Mouse (Mus musculus) thymus, postnatal 14 days (tissue): ENCODE data around the gene Stk40.
"Not testable (repeated sequence)": the region's sequence is repeated elsewhere in the genome, so short reads cannot be mapped to it uniquely, and the experiment has no call there.

ENCODE experiments used
- DNase-seq: peaks from one replicate; pipeline ENCODE4 v3.0.0; 2021

Stk40 gene

GRCm38 (mm10) chr4:126159455-126159854, 55.7 kb downstream of the Stk40 start:
- DNase-seq: no peak

GRCm38 (mm10) chr4:126160981-126161380, 57.2 kb downstream of the Stk40 start:
- no peak for DNase-seq

- DNase-seq: no peak
Measured at GRCm38 (mm10) chr4:126161456-126161855, 57.7 kb downstream of the Stk40 start.

- DNase-seq: peak; percentile 15
Measured at GRCm38 (mm10) chr4:126161986-126162385, 58.2 kb downstream of the Stk40 start.

- peak; percentile 90 for DNase-seq
Measured at GRCm38 (mm10) chr4:126162544-126163066, 58.8 kb downstream of the Stk40 start.

GRCm38 (mm10) chr4:126163067-126163659, 59.4 kb downstream of the Stk40 start, which contains the start of gene Sh3d21:
TSS of gene Sh3d21 (minus strand) at chr4:126163491.
- DNase-seq: no peak

GRCm38 (mm10) chr4:126163685-126164084, 59.9 kb downstream of the Stk40 start:
- DNase-seq: no peak

GRCm38 (mm10) chr4:126165092-126165491, 61.3 kb downstream of the Stk40 start:
- not testable (repeated sequence) for DNase-seq

GRCm38 (mm10) chr4:126166084-126166483, 62.3 kb downstream of the Stk40 start:
- no peak for DNase-seq

GRCm38 (mm10) chr4:126168851-126169250, 65.1 kb downstream of the Stk40 start:
- no peak for DNase-seq

- DNase-seq: not testable (repeated sequence)
Measured at GRCm38 (mm10) chr4:126170737-126171136, 67.0 kb downstream of the Stk40 start.

- DNase-seq: no peak
Measured at GRCm38 (mm10) chr4:126173800-126174199, 70.0 kb downstream of the Stk40 start.

- not testable (repeated sequence) for DNase-seq
Measured at GRCm38 (mm10) chr4:126175980-126176379, 72.2 kb downstream of the Stk40 start.

GRCm38 (mm10) chr4:126181170-126181957, 77.6 kb downstream of the Stk40 start:
- DNase-seq: peak; percentile 57

- no peak for DNase-seq
Measured at GRCm38 (mm10) chr4:126183034-126183433, 79.3 kb downstream of the Stk40 start.

- DNase-seq: no peak
Measured at GRCm38 (mm10) chr4:126187096-126187495, 83.3 kb downstream of the Stk40 start.
